Mouse (Mus musculus): Measurements from ENCODE around the gene Fam129c. TPM values are rescaled to one million over a fixed set of nuclear protein-coding genes. Genes with fewer than 3 reads are reported as not detected.

Gene Fam129c
- polyA plus RNA-seq, 1 experiment from 2014 or later, result 1.5 TPM

DNA sequence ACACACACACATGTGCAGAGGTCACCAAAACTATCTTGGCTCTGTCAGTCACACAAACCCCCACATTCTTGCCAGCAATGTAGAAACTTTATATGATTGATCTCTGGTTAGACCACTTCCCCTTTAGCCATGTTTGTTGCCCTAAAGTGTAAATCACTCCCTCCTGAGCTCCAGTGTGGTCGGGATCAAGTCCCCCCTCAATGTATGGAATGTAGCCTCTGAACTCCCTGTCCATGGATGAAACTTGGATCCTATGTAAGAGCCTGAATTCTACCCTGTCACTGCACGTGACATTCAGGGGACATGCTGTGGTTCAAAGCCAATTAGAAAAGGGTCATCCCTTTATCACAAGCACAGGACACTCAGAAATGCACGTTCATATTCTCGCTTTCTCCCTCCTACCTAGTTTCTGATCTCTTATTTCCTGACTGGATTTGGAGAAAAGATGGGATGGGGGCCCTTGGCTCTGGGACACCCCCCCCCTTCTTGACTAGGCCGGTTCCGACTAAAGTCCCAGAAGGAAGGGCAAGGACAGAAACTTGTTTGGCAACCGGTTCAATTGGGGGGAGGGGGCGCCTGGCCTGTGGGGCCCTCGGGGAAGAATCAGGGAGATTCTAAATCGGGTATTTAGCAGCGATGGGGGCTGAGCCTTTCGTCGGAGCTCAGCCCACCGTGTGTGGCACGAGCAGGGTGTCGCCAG is 31.1 kb downstream of the Fam129c start:
- Histone ChIP-seq H3K27ac (replicated peaks in 1 of 2; ENCODE audit: control insufficient read depth in 1 of 2, insufficient read depth in 1 of 2, low read depth in 2 of 2, low read length in 2 of 2) (peak overlapping the region; percentile 69 to 80), H3K27me3 (ENCODE audit: control insufficient read depth, insufficient read depth, low read length) (peaks cover 17% of the 10 kb centered on the region), H3K4me1 (ENCODE audit: control insufficient read depth in 2 of 2, insufficient read depth in 2 of 2, low read length in 2 of 2) (peaks cover 18 to 23% of the 10 kb centered on the region in 2 experiments; a peak in 3 of 4 replicates), H3K9ac (ENCODE audit: low read length) (peak overlapping the region; percentile 68), H3K4me2 (ENCODE audit: low read length) (peak overlapping the region; percentile 80), H3K9me3 (ENCODE audit: control insufficient read depth, low read length) (peaks cover 11% of the 10 kb centered on the region), H3K4me3 (ENCODE audit: control insufficient read depth in 1 of 2, insufficient read depth in 1 of 2, low read depth in 1 of 2, low read length in 2 of 2) (peak overlapping the region; percentile 41 to 45), H3K36me3 (ENCODE audit: control insufficient read depth, insufficient read depth, low read length) (peaks cover 27% of the 10 kb centered on the region)
- 10% methylated on average over 16 of the region's 16 CpGs for WGBS
- no peak for ATAC-seq (ENCODE audit: insufficient number of reproducible peaks, insufficient read depth, low FRiP score, low read depth)

DNA sequence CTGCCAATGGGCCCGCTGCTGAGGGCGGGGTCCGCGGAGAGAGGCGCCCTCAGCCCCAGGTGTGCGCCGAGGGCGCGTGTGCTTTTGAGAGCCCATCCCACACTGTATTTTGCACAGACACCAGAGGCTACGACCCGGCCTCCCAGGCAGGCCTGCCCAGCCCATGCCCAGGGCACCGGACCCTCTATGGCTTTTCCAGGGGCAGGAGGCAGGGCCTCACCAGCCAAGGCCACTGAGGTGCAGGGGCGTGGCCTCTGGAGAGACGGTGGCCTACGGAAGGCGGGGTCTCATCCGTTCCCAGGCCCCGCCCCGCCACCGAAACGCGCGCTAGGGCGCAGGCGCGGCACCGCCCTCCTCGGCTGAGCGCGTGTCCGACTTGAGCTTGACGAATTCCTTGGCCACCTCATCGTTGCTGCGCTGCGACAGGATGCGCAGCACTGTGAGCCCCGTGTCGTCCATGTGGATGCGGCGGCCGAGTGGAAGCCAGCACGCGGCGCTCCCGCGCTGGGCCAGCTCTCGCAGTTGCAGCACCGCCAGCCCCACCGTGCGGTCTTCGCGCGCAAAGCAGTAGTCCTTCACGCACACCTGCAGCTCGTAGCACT is 31.7 kb downstream of the Fam129c start:
- peak; percentile 80 for ATAC-seq (ENCODE audit: insufficient number of reproducible peaks, insufficient read depth, low FRiP score, low read depth)
- peaks cover 8% of the 10 kb centered on the region for H3K9me3 ChIP-seq (ENCODE audit: control insufficient read depth, low read length)
- peak overlapping the region in 1 of 2 experiments; percentile 80; a peak in 2 of 4 replicates for H3K27ac ChIP-seq (replicated peaks in 1 of 2; ENCODE audit: control insufficient read depth in 1 of 2, insufficient read depth in 1 of 2, low read depth in 2 of 2, low read length in 2 of 2)
- peaks cover 19 to 23% of the 10 kb centered on the region in 2 experiments; a peak in 3 of 4 replicates for H3K4me1 ChIP-seq (ENCODE audit: control insufficient read depth in 2 of 2, insufficient read depth in 2 of 2, low read length in 2 of 2)
- peak overlapping the region; percentile 41 to 45 for H3K4me3 ChIP-seq (ENCODE audit: control insufficient read depth in 1 of 2, insufficient read depth in 1 of 2, low read depth in 1 of 2, low read length in 2 of 2)
- peaks cover 24% of the 10 kb centered on the region for H3K27me3 ChIP-seq (ENCODE audit: control insufficient read depth, insufficient read depth, low read length)
- peaks cover 20% of the 10 kb centered on the region for H3K36me3 ChIP-seq (ENCODE audit: control insufficient read depth, insufficient read depth, low read length)
- peak overlapping the region; percentile 80 for H3K4me2 ChIP-seq (ENCODE audit: low read length)
- under 1% methylated on average over 55 of the region's 55 CpGs for whole genome bisulfite sequencing
- H3K9ac ChIP-seq (ENCODE audit: low read length), result peak overlapping the region; percentile 68

DNA sequence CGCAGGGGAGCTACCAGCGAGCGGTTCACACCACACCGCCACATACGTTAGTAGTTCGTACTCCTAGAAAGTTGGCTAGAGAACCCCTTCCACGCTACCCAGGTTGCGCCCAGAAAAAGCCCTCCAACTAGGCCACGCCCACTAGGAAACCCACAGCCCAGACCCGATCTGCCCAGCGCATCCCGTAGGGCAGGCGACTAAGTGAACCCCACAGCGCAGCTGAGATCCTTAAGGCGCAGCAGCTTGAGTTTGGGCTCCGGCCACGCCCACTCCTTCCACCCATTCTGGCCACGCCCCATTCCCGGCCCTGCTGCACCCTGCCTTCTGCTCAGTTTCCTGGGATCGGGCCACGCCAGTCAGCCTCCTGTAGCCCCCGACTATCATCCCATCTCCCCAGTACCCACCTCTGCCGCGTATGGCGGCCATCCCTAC is 32.3 kb downstream of the Fam129c start:
- Histone ChIP-seq H3K4me3 (ENCODE audit: control insufficient read depth in 1 of 2, insufficient read depth in 1 of 2, low read depth in 1 of 2, low read length in 2 of 2) (peak overlapping the region; percentile 41 to 45), H3K27ac (replicated peaks in 1 of 2; ENCODE audit: control insufficient read depth in 1 of 2, insufficient read depth in 1 of 2, low read depth in 2 of 2, low read length in 2 of 2) (no peak overlapping the region), H3K9ac (ENCODE audit: low read length) (peak overlapping the region; percentile 28; the same call in 1 of the 2 replicates), H3K9me3 (ENCODE audit: control insufficient read depth, low read length) (peaks cover 8% of the 10 kb centered on the region), H3K4me1 (ENCODE audit: control insufficient read depth in 2 of 2, insufficient read depth in 2 of 2, low read length in 2 of 2) (peaks cover 22 to 23% of the 10 kb centered on the region in 2 experiments; a peak in 3 of 4 replicates), H3K4me2 (ENCODE audit: low read length) (peak overlapping the region; percentile 80), H3K36me3 (ENCODE audit: control insufficient read depth, insufficient read depth, low read length) (peaks cover 14% of the 10 kb centered on the region), H3K27me3 (ENCODE audit: control insufficient read depth, insufficient read depth, low read length) (peaks cover 30% of the 10 kb centered on the region)
- ATAC-seq (ENCODE audit: insufficient number of reproducible peaks, insufficient read depth, low FRiP score, low read depth), result peak; percentile 1; the same call in 1 of the 2 replicates
- 4% methylated on average over 23 of the region's 25 CpGs for WGBS

DNA sequence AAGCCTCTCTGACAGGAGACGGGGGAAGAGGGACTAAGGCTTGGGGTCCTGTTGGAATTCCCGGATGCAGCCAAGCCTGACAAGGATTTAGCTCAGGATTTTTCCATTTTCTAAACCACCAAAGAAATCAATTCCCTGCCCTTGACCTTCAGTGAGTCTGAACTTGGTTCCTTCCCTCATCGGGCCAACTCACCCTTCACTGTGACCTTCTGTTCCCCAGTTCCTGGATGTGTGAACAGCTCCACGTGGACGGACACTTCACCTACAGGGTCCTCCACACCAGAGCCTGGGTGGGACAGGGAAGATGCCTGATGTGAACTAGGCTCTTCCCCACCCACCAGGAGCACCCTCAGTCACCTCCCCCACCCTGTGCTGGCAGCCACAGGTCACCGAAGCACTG is 33.3 kb downstream of the Fam129c start:
- Histone ChIP-seq H3K9me3 (ENCODE audit: control insufficient read depth, low read length) (peaks cover 8% of the 10 kb centered on the region), H3K4me1 (ENCODE audit: control insufficient read depth in 2 of 2, insufficient read depth in 2 of 2, low read length in 2 of 2) (peaks cover 22 to 23% of the 10 kb centered on the region in 2 experiments; a peak in 3 of 4 replicates), H3K4me2 (ENCODE audit: low read length) (no peak overlapping the region), H3K9ac (ENCODE audit: low read length) (no peak overlapping the region), H3K36me3 (ENCODE audit: control insufficient read depth, insufficient read depth, low read length) (peaks cover 4% of the 10 kb centered on the region; the same call in 1 of the 2 replicates), H3K27me3 (ENCODE audit: control insufficient read depth, insufficient read depth, low read length) (peaks cover 38% of the 10 kb centered on the region), H3K4me3 (ENCODE audit: control insufficient read depth in 1 of 2, insufficient read depth in 1 of 2, low read depth in 1 of 2, low read length in 2 of 2) (no peak overlapping the region), H3K27ac (replicated peaks in 1 of 2; ENCODE audit: control insufficient read depth in 1 of 2, insufficient read depth in 1 of 2, low read depth in 2 of 2, low read length in 2 of 2) (no peak overlapping the region)
- 78% methylated on average over 6 of the region's 6 CpGs for WGBS
- ATAC-seq (ENCODE audit: insufficient number of reproducible peaks, insufficient read depth, low FRiP score, low read depth), result no peak

DNA sequence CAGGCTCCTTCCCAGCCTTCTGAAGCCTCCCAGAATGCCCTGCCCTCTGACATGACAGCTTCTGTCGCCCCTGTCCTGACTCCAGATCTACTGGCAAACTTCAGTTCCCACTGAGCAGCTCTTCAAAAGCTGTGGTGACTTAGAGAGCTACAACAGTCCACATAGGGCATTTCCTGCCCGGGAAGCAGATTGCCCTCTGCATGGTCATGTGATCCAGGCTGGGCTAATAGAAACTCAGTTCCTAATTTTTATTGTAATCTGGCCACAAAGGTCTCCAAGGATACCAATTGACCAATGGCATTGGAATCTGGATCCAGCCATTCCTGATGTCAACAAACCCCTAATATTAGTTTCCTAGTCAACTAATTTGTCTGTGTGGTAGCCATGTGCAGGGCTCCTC is 34.4 kb downstream of the Fam129c start:
- Histone ChIP-seq H3K4me3 (ENCODE audit: control insufficient read depth in 1 of 2, insufficient read depth in 1 of 2, low read depth in 1 of 2, low read length in 2 of 2) (no peak overlapping the region), H3K4me2 (ENCODE audit: low read length) (no peak overlapping the region), H3K27ac (replicated peaks in 1 of 2; ENCODE audit: control insufficient read depth in 1 of 2, insufficient read depth in 1 of 2, low read depth in 2 of 2, low read length in 2 of 2) (no peak overlapping the region), H3K4me1 (ENCODE audit: control insufficient read depth in 2 of 2, insufficient read depth in 2 of 2, low read length in 2 of 2) (peaks cover 22 to 23% of the 10 kb centered on the region in 2 experiments; a peak in 3 of 4 replicates), H3K9ac (ENCODE audit: low read length) (no peak overlapping the region), H3K36me3 (ENCODE audit: control insufficient read depth, insufficient read depth, low read length) (no peaks in the 10 kb centered on the region), H3K9me3 (ENCODE audit: control insufficient read depth, low read length) (peaks cover 8% of the 10 kb centered on the region), H3K27me3 (ENCODE audit: control insufficient read depth, insufficient read depth, low read length) (peaks cover 38% of the 10 kb centered on the region)
- ATAC-seq (ENCODE audit: insufficient number of reproducible peaks, insufficient read depth, low FRiP score, low read depth), result no peak
- WGBS, result 61% methylated on average over 2 of the region's 2 CpGs

DNA sequence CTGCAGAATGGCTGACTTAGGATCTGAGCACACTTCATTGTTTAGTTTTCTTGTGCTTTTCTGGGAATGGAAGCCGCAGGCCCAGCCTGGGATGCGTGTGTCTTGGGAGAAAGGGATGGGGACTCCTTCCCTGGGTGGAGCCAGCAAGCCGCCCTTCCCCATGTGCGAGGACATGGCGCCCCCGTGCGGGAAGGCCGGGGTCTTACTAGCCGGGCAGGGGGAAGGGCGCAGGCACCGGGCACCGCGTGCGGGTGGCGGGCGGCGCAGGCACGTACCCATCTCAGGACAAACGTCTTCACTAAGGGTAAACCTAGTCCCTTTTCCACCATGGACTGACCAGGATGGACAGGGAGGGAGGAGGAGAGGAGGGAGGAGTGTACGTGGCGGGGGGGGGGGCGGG is 35.7 kb downstream of the Fam129c start:
- H3K36me3 ChIP-seq (ENCODE audit: control insufficient read depth, insufficient read depth, low read length), result no peaks in the 10 kb centered on the region
- 12% methylated on average over 19 of the region's 22 CpGs for WGBS
- H3K4me1 ChIP-seq (ENCODE audit: control insufficient read depth in 2 of 2, insufficient read depth in 2 of 2, low read length in 2 of 2), result peaks cover 14 to 16% of the 10 kb centered on the region in 2 experiments; a peak in 3 of 4 replicates
- H3K4me3 ChIP-seq (ENCODE audit: control insufficient read depth in 1 of 2, insufficient read depth in 1 of 2, low read depth in 1 of 2, low read length in 2 of 2), result no peak overlapping the region
- ATAC-seq (ENCODE audit: insufficient number of reproducible peaks, insufficient read depth, low FRiP score, low read depth), result no peak
- H3K4me2 ChIP-seq (ENCODE audit: low read length), result no peak overlapping the region
- H3K9me3 ChIP-seq (ENCODE audit: control insufficient read depth, low read length), result peaks cover 8% of the 10 kb centered on the region
- no peak overlapping the region for H3K27ac ChIP-seq (replicated peaks in 1 of 2; ENCODE audit: control insufficient read depth in 1 of 2, insufficient read depth in 1 of 2, low read depth in 2 of 2, low read length in 2 of 2)
- H3K9ac ChIP-seq (ENCODE audit: low read length), result no peak overlapping the region
- H3K27me3 ChIP-seq (ENCODE audit: control insufficient read depth, insufficient read depth, low read length), result peaks cover 38% of the 10 kb centered on the region

DNA sequence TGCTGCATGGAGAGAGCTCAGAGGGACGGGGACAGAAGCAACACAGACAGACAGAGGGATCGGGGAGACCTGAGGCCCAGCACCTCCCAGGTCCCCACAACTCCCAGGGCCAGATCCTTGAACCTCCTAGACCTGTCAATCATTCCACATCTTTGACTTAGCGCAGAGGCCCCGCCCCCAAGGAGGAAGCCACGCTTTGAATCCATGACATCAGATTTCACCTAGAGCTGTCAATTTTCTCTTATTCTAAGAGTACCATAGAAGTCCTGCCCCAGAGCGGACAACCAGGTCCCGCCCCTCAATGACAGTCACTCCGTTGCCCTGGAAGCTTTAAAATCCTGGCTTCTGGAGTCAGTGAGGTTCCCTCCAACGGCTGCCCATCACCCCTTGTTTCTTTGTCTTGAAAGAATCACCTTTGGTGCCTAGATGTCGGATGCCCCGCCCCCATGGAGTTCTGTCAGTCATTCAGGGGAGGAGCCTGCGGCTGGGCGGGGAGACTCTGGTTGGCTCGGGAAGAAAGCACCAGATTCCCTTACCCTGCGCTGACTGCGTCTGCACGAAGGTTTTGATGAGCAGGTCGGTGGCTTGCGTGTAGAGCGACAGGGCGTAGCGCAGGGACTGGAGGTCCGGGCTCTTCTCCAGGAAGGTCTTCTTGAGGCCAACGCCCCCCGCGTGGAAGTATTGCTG is 36.7 kb downstream of the Fam129c start:
- H3K9ac ChIP-seq (ENCODE audit: low read length), result no peak overlapping the region
- H3K4me1 ChIP-seq (ENCODE audit: control insufficient read depth in 2 of 2, insufficient read depth in 2 of 2, low read length in 2 of 2), result peaks cover 7 to 12% of the 10 kb centered on the region in 2 experiments; a peak in 2 of 4 replicates
- peak overlapping the region in 1 of 2 experiments; percentile 5; a peak in 1 of 4 replicates for H3K4me3 ChIP-seq (ENCODE audit: control insufficient read depth in 1 of 2, insufficient read depth in 1 of 2, low read depth in 1 of 2, low read length in 2 of 2)
- WGBS, result 4% methylated on average over 26 of the region's 26 CpGs
- H3K27me3 ChIP-seq (ENCODE audit: control insufficient read depth, insufficient read depth, low read length), result peaks cover 38% of the 10 kb centered on the region
- H3K27ac ChIP-seq (replicated peaks in 1 of 2; ENCODE audit: control insufficient read depth in 1 of 2, insufficient read depth in 1 of 2, low read depth in 2 of 2, low read length in 2 of 2), result no peak overlapping the region
- H3K36me3 ChIP-seq (ENCODE audit: control insufficient read depth, insufficient read depth, low read length), result no peaks in the 10 kb centered on the region
- H3K9me3 ChIP-seq (ENCODE audit: control insufficient read depth, low read length), result peaks cover 8% of the 10 kb centered on the region
- H3K4me2 ChIP-seq (ENCODE audit: low read length), result peak overlapping the region; percentile 49
- ATAC-seq (ENCODE audit: insufficient number of reproducible peaks, insufficient read depth, low FRiP score, low read depth), result no peak
